Mouse (Mus musculus) macrophage (primary cell): ENCODE results near the gene Srrm3. TPM values are rescaled to one million over a fixed set of nuclear protein-coding genes. Genes with fewer than 3 reads are reported as not detected.

Experiments
- H3K27ac ChIP-seq: fragments of 350-480 bp; formaldehyde crosslinking; 2 replicates; pipeline ENCODE4 v1.9.0; 2021
- H3K36me3 ChIP-seq: fragments of 350-480 bp; formaldehyde crosslinking; 2 replicates; pipeline ENCODE4 v1.9.0; 2021; ENCODE audit errors: inconsistent target
- H3K4me3 ChIP-seq: fragments of 350-480 bp; formaldehyde crosslinking; 2 replicates; pipeline ENCODE4 v1.9.0; 2021; ENCODE audit errors: inconsistent target
- H3K79me2 ChIP-seq: fragments of 350-480 bp; formaldehyde crosslinking; 2 replicates; pipeline ENCODE4 v1.9.0; 2021; ENCODE audit errors: inconsistent target
- WGBS: methylation state at CpG from one replicate; pipeline ENCODE4 v1.1.7; 2026; ENCODE audit warnings: inconsistent platforms; ENCODE audit not compliant: missing documents; 5-methylcytosine and 5-hydroxymethylcytosine counted together
- polyA plus RNA-seq: library from polyadenylated mRNA; stranded (reverse); fragments of 250-400 nt; gene quantifications from 3 replicates; pipeline ENCODE4 v1.2.4, GENCODE M21; 2018; ENCODE audit warnings: inconsistent platforms

Srrm3 gene
- polyA plus RNA-seq, 1 experiment from 2014 or later: not detected

GRCm38 (mm10) chr5:135913201-135913600 is 106.5 kb downstream of the Srrm3 start:
- Histone ChIP-seq H3K36me3 (peaks cover 32% of the 10 kb centered on the region; the same call in 1 of the 2 replicates), H3K79me2 (peaks cover 100% of the 10 kb centered on the region), H3K4me3 (no peak overlapping the region), H3K27ac (peak overlapping the region; percentile 77)
- WGBS: 39% methylated on average over 5 of the region's 5 CpGs

- 46% methylated on average over 6 of the region's 6 CpGs for WGBS
- Histone ChIP-seq H3K79me2 (peaks cover 100% of the 10 kb centered on the region), H3K36me3 (peaks cover 38% of the 10 kb centered on the region; the same call in 1 of the 2 replicates), H3K27ac (peak overlapping the region; percentile 77), H3K4me3 (no peak overlapping the region)
Observed at GRCm38 (mm10) chr5:135914156-135914555, 107.5 kb downstream of the Srrm3 start.

- 74% methylated on average over 6 of the region's 6 CpGs for WGBS
- H3K27ac ChIP-seq: no peak overlapping the region
- no peak overlapping the region for H3K4me3 ChIP-seq
- H3K79me2 ChIP-seq: peaks cover 100% of the 10 kb centered on the region
- H3K36me3 ChIP-seq: peaks cover 41% of the 10 kb centered on the region; the same call in 1 of the 2 replicates
Observed at GRCm38 (mm10) chr5:135916051-135916565, 109.4 kb downstream of the Srrm3 start.

- H3K79me2 ChIP-seq: peaks cover 100% of the 10 kb centered on the region
- 95% methylated on average over 3 of the region's 3 CpGs for WGBS
- H3K36me3 ChIP-seq: peaks cover 43% of the 10 kb centered on the region
- no peak overlapping the region for H3K4me3 ChIP-seq
- H3K27ac ChIP-seq: no peak overlapping the region
Observed at GRCm38 (mm10) chr5:135916601-135917000, 109.9 kb downstream of the Srrm3 start.

GRCm38 (mm10) chr5:135917327-135918058 is 110.8 kb downstream of the Srrm3 start:
- Histone ChIP-seq H3K27ac (no peak overlapping the region), H3K79me2 (peaks cover 100% of the 10 kb centered on the region), H3K36me3 (peaks cover 52% of the 10 kb centered on the region), H3K4me3 (no peak overlapping the region)
- whole genome bisulfite sequencing: 93% methylated on average over 8 of the region's 8 CpGs

- Histone ChIP-seq H3K79me2 (peaks cover 100% of the 10 kb centered on the region), H3K4me3 (no peak overlapping the region), H3K27ac (no peak overlapping the region), H3K36me3 (peaks cover 56% of the 10 kb centered on the region)
- WGBS: 92% methylated on average over 5 of the region's 5 CpGs
Observed at GRCm38 (mm10) chr5:135918059-135918437, 111.4 kb downstream of the Srrm3 start.

- Histone ChIP-seq H3K36me3 (peaks cover 58% of the 10 kb centered on the region), H3K79me2 (peaks cover 100% of the 10 kb centered on the region), H3K27ac (no peak overlapping the region), H3K4me3 (no peak overlapping the region)
- WGBS: 92% methylated on average over 5 of the region's 5 CpGs
Observed at GRCm38 (mm10) chr5:135918593-135918992, 111.9 kb downstream of the Srrm3 start.

- Histone ChIP-seq H3K27ac (no peak overlapping the region), H3K79me2 (peaks cover 100% of the 10 kb centered on the region), H3K36me3 (peaks cover 67% of the 10 kb centered on the region), H3K4me3 (no peak overlapping the region)
- WGBS: 100% methylated on average over 2 of the region's 3 CpGs
Observed at GRCm38 (mm10) chr5:135919902-135920301, 113.2 kb downstream of the Srrm3 start.

GRCm38 (mm10) chr5:135923901-135924300 is 117.2 kb downstream of the Srrm3 start:
- H3K36me3 ChIP-seq: peaks cover 84% of the 10 kb centered on the region
- H3K79me2 ChIP-seq: peaks cover 100% of the 10 kb centered on the region
- 98% methylated on average over 6 of the region's 7 CpGs for WGBS
- no peak overlapping the region for H3K4me3 ChIP-seq
- no peak overlapping the region for H3K27ac ChIP-seq

Other genes starting within 250 kb of the Srrm3 start
- gene Ccl26, start 243.3 kb upstream of the Srrm3 start, polyA plus RNA-seq: not detected in 3 replicates
- 1.8 to 4.7 TPM in 2 of 3 replicates, not detected in the other for gene Ccl24, start 233.8 kb upstream of the Srrm3 start, polyA plus RNA-seq
- gene Rhbdd2, start 174.3 kb upstream of the Srrm3 start, polyA plus RNA-seq: 6.3 to 13.8 TPM (median 7.3 TPM) in 3 replicates
- gene Por, start 136.9 kb upstream of the Srrm3 start, polyA plus RNA-seq: 256 to 2,039 TPM (median 562 TPM) in 3 replicates
- 34.9 to 76.8 TPM (median 42.6 TPM) in 3 replicates for gene Tmem120a, start 62.4 kb upstream of the Srrm3 start, polyA plus RNA-seq
- gene Styxl1, start 28.5 kb upstream of the Srrm3 start, polyA plus RNA-seq: not detected in 3 replicates
- gene Mdh2, start 28.4 kb upstream of the Srrm3 start, polyA plus RNA-seq: 123 to 276 TPM (median 128 TPM) in 3 replicates
- 0.23 to 0.43 TPM in 2 of 3 replicates, not detected in the other for gene Hspb1, start 81.0 kb downstream of the Srrm3 start, polyA plus RNA-seq
- 161 to 315 TPM (median 200 TPM) in 3 replicates for gene Ywhag, start 127.7 kb downstream of the Srrm3 start, polyA plus RNA-seq
- gene Ssc4d, start 167.6 kb downstream of the Srrm3 start, polyA plus RNA-seq: 2.8 to 3.3 TPM (median 3.0 TPM) in 3 replicates
- not detected in 3 replicates for gene Zp3, start 173.2 kb downstream of the Srrm3 start, polyA plus RNA-seq
- gene Dtx2, start 187.9 kb downstream of the Srrm3 start, polyA plus RNA-seq: 7.6 to 10.1 TPM (median 9.4 TPM) in 3 replicates
- gene Upk3b, start 231.6 kb downstream of the Srrm3 start, polyA plus RNA-seq: not detected in 3 replicates
- gene Upk3bl, start 247.6 kb downstream of the Srrm3 start, polyA plus RNA-seq: not detected in 3 replicates